Mouse (Mus musculus): ENCODE data around the gene Dnajb3. TPM values are rescaled to one million over a fixed set of nuclear protein-coding genes. Genes with fewer than 3 reads are reported as not detected.

The Dnajb3 gene
- total RNA-seq, 2 experiments from 2014 or later: not detected

Other genes starting within 250 kb of the Dnajb3 start
- 13.9 and 27.2 TPM in 2 replicates for gene Usp40, start 197.2 kb downstream of the Dnajb3 start, total RNA-seq (2014; fragmentation: Nextera tagmentation)
- gene Usp40, start 197.2 kb downstream of the Dnajb3 start, total RNA-seq (2017): 10.6 and 10.7 TPM in 2 replicates
- gene Ugt1a10, start 150.4 kb downstream of the Dnajb3 start, total RNA-seq (2014; fragmentation: Nextera tagmentation): not detected in 2 replicates
- not detected in 2 replicates for gene Ugt1a10, start 150.4 kb downstream of the Dnajb3 start, total RNA-seq (2017)
- not detected in 2 replicates for gene Ugt1a9, start 135.0 kb downstream of the Dnajb3 start, total RNA-seq (2014; fragmentation: Nextera tagmentation)
- not detected in 2 replicates for gene Ugt1a9, start 135.0 kb downstream of the Dnajb3 start, total RNA-seq (2017)
- gene Ugt1a8, start 118.0 kb downstream of the Dnajb3 start, total RNA-seq (2014; fragmentation: Nextera tagmentation): not detected in 2 replicates
- not detected in 2 replicates for gene Ugt1a8, start 118.0 kb downstream of the Dnajb3 start, total RNA-seq (2017)
- 25.2 and 25.5 TPM in 2 replicates for gene Ugt1a7c, start 110.7 kb downstream of the Dnajb3 start, total RNA-seq (2014; fragmentation: Nextera tagmentation)
- gene Ugt1a7c, start 110.7 kb downstream of the Dnajb3 start, total RNA-seq (2017): 49.7 and 55.1 TPM in 2 replicates
- gene Ugt1a6b, start 102.5 kb downstream of the Dnajb3 start, total RNA-seq (2014; fragmentation: Nextera tagmentation): 0.88 and 1.3 TPM in 2 replicates
- 1.5 and 1.6 TPM in 2 replicates for gene Ugt1a6b, start 102.5 kb downstream of the Dnajb3 start, total RNA-seq (2017)
- 9.2 TPM in 2 replicates for gene Ugt1a6a, start 71.0 kb downstream of the Dnajb3 start, total RNA-seq (2014; fragmentation: Nextera tagmentation)
- gene Ugt1a6a, start 71.0 kb downstream of the Dnajb3 start, total RNA-seq (2017): 2.3 and 2.6 TPM in 2 replicates
- gene Ugt1a5, start 39.8 kb downstream of the Dnajb3 start, total RNA-seq (2014; fragmentation: Nextera tagmentation): 1.4 and 7.4 TPM in 2 replicates
- 0.98 and 0.99 TPM in 2 replicates for gene Ugt1a5, start 39.8 kb downstream of the Dnajb3 start, total RNA-seq (2017)
- gene Ugt1a2, start 5.2 kb downstream of the Dnajb3 start, total RNA-seq (2014; fragmentation: Nextera tagmentation): 1.2 and 2.5 TPM in 2 replicates
- not detected in 2 replicates for gene Ugt1a2, start 5.2 kb downstream of the Dnajb3 start, total RNA-seq (2017)
- 0.83 and 1.2 TPM in 2 replicates for gene Ugt1a1, start 6.2 kb upstream of the Dnajb3 start, total RNA-seq (2014; fragmentation: Nextera tagmentation)
- gene Ugt1a1, start 6.2 kb upstream of the Dnajb3 start, total RNA-seq (2017): 0.72 TPM in 1 of 2 replicates, not detected in the other
- 0.34 TPM in 1 of 2 replicates, not detected in the other for gene Mroh2a, start 21.2 kb upstream of the Dnajb3 start, total RNA-seq (2014; fragmentation: Nextera tagmentation)
- gene Mroh2a, start 21.2 kb upstream of the Dnajb3 start, total RNA-seq (2017): 0.10 and 0.13 TPM in 2 replicates
- gene Hjurp, start 71.9 kb upstream of the Dnajb3 start, total RNA-seq (2014; fragmentation: Nextera tagmentation): 116 and 136 TPM in 2 replicates
- gene Hjurp, start 71.9 kb upstream of the Dnajb3 start, total RNA-seq (2017): 142 and 147 TPM in 2 replicates
- not detected in 2 replicates for gene Trpm8, start 71.9 kb upstream of the Dnajb3 start, total RNA-seq (2014; fragmentation: Nextera tagmentation)
- gene Trpm8, start 71.9 kb upstream of the Dnajb3 start, total RNA-seq (2017): not detected in 2 replicates
- gene Spp2, start 201.2 kb upstream of the Dnajb3 start, total RNA-seq (2014; fragmentation: Nextera tagmentation): not detected in 2 replicates
- gene Spp2, start 201.2 kb upstream of the Dnajb3 start, total RNA-seq (2017): not detected in 2 replicates

All from granulocyte monocyte progenitor cell, adult 5-6 weeks (primary cell).